Mouse (Mus musculus): ENCODE results near the gene Abr.

Gene Abr

DNA sequence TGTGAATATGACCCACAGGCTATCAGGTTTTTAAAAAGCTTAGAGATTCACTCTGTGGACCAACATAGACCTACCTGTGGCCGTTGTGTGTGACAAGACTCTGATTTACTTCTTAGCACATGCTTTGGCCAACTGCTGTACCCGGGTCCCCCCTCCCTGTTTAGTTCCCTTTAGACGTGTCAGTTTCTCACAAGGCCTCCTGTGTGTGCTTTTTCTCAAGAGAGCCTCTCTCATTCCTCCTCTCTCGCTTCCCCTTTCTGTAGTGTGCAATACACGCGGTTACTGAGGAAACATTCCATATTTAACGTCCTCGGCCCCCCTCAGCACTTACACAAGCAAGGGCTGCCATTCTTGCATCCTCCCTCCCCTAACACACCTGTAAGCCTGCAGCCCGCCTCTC is 163.4 kb downstream of the Abr start:
- no peak for DNase-seq (ENCODE audit: low spot score)

DNA sequence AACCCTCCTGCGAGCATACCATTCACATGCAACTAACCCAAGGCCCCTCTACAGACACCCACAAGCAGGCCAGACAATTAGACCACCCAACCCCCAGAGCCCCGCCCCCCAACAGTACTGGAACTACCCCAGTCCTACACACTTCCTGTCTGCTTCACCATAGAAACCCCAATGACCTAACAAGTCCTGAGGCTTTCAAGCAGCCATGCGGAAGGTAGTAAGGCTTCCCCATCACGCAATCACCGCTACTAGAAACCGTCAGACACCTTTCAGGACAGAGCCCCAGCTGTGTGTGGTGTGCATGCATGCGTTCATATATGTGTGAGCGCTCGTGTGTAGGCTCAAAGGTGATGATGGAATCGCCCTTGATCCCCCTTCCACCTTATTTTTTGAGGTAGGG is 165.2 kb downstream of the Abr start:
- no peak for DNase-seq (ENCODE audit: low spot score)

DNA sequence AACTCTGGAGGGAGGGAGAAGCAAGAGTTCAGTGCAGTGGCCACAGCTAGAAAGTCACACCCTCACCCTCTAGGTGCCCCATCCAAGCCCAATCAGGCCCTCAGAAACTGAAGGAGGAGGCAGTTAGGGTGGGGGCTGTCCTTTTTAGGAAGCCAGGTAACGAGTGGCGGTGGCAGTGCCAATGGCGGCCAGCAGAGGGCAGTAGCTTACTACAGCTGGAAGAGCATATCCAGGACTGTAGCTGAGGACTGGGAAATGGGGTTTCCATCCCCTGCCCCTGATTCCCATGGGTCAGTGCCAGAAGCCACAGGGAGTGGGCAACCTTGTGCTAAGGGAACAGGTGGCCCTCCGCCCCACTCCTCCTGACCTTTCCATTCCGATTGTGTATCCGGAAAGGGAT is 165.9 kb downstream of the Abr start:
- DNase-seq (ENCODE audit: low spot score), result peak; percentile 80

DNA sequence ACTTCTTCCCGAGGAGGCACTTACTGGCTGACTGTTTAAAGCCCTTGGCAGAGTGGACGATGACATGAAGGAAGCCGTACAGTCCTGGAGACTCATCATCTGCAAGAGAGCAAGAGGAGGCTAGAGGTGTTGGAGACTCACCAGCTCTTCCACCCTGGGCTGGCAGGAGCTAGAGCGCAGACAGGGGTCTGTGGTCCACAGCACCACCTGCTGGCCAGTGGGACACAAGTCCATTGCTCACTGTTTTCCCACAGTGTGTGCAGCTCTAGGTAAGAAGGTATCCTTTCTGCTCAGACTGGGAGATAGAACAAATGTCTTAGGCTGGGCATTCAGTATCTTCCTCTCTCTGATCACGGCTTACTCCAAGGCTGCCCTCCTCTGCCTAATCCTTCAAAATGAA is 167.6 kb downstream of the Abr start:
- peak; percentile 72 for DNase-seq (ENCODE audit: low spot score)

DNA sequence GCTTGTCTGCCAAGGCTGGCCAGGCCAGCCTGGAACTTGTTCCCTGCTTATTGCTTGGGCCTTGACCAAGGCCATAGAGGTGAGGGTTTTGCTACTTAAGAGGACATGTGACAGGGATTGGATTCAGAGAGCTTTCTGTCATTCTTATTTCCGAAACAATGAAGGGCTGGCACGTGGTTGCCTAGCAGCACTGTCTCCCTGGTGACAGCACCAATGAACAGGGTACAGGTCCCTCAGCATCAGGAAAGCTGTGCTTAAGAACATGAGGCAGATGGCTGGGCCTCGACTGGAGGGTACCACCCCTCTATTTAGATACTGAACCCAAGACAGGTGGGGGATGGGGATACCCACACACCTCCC is 171.9 kb downstream of the Abr start:
- no peak for DNase-seq (ENCODE audit: low spot score)

DNA sequence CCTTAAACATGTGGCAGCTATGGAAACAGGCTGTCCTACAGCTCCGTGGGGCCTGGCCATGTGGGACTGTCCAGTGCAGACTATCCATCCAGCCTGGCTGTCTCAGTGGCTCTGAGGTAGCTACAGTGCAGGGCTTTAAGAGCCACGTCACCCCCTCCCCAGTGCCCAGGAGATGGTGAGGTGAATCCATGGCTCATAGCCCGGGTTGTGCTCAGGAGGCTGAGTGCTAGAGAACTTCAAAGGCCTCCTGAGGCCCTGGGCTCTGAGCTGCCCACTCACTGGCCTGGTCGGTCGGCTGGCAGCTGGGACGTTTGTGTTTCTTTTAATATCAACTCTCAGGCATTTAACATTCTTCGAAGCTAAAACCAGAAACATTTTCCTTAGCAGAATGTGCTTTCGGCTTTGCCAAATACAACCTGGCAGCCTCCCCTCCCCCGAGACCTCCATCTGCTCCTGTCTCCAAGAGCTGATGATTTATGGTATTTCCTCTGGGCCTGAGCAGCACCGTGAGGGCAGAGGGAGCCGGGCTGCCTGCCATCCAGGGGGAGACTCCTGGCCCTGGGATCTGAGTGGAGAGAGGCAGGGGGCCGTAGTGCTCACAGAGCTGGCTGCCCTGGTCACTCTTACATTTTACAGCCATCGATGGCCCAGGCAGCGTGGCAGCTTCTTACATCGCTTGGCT is 172.5 kb downstream of the Abr start:
- DNase-seq (ENCODE audit: low spot score), result peak; percentile 54

DNA sequence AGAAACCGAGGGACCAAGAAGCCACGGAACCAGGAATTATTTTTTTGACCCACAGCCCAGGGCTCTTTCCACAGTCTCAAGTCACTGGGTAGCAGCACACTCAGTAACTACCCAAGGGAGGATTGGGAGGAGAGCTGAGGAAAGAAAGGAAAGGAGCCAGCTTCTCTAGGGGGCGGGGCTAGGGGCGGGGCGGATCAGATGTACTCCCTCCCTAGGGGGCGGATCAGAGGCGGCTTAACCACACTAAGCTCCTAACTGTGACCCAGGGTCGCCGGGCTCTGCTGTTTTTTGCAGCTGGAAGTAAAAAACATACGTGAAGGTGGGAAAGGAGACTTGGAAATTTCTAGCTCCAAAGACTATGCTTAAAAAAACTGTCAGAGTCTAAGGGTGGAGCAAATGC is 175.9 kb downstream of the Abr start:
- DNase-seq (ENCODE audit: low spot score), result no peak

DNA sequence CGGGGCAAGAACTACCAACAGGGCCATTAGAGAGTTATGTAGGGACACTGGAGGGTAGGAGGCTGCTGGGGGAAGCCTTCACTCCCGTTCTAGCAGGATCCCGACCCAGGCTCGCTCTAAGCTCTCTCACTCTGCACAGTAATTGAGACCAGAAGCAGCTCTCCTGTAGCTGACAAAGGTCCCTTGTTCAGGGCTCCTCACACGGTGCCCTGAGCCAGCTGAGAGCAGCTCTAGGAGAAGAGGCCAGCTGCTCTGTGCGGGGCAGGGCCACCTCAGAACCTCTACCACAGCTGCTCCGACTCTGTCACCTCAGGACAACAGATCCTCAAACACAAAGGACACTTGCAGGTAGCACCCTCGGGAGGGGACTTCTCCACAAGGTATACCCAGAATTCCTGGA is 176.7 kb downstream of the Abr start:
- DNase-seq (ENCODE audit: low spot score), result no peak

DNA sequence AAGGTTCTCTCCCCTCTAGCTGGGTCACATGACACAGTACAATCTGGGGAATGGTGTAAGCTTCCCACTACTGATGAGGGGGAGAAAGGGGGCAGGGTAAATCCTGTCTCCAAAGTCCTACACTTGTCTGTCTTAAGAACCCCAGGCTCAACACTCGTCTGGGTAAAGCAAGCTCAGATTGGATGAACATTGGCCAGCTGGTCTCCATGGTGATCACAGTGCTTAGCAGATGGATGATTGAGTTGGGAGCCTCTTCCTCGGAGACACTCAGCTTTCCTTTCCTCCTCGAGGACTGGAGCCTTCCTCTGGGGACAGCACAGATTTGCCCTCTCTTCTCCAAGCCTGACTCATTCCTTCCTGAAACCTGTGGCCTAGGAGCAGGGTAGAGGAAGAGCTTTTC is 182.4 kb downstream of the Abr start:
- no peak for DNase-seq (ENCODE audit: low spot score)

DNA sequence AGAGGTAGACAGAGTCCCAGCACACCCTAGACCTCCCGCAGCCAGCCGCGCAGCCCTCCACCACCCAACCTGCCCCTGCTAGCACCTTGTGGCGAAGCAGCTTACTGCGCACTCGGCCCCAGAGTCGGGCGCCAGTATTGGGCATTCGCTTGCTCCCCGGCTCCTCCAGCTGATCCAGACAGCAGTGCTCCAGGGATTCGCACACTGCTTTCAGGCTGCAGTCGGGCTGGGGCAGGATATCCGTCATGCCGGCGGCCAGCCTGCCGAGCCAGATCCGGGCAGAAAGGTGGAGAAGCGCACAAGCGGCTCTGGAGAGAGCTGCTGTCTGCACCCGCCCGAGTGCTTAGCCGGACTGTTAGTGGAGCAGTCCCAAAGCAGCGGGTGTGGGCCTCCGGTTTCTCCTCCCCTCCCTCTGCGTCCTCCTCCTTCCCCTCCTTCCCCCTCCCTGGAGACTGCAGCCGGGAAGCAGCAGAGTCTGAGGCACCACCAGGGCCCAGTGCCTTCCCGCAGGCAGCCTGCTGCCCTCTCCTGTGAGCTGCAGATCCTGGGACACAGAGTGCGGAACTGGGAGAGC is 185.2 kb downstream of the Abr start:
- DNase-seq (ENCODE audit: low spot score), result peak; percentile 50

DNA sequence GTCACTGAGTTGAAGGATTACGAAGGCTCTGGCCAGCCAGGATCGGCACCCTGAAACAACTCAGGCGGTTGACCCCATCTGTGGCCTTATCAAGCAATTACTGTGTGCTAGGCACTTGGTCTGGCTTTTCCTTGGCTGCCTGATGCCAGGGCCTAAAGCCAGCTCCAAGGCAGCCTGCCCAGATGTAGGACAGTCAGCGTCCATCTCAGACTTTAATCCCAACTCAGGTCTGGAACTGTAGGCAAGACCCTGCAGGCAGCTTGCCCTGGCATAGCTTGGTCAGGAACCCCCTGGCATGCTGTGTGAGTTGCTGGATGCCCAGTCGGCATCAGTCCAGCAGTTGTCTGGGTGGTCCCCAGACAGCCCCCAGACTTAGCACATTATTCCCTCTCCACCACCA is 186.1 kb downstream of the Abr start:
- DNase-seq (ENCODE audit: low spot score), result no peak

DNA sequence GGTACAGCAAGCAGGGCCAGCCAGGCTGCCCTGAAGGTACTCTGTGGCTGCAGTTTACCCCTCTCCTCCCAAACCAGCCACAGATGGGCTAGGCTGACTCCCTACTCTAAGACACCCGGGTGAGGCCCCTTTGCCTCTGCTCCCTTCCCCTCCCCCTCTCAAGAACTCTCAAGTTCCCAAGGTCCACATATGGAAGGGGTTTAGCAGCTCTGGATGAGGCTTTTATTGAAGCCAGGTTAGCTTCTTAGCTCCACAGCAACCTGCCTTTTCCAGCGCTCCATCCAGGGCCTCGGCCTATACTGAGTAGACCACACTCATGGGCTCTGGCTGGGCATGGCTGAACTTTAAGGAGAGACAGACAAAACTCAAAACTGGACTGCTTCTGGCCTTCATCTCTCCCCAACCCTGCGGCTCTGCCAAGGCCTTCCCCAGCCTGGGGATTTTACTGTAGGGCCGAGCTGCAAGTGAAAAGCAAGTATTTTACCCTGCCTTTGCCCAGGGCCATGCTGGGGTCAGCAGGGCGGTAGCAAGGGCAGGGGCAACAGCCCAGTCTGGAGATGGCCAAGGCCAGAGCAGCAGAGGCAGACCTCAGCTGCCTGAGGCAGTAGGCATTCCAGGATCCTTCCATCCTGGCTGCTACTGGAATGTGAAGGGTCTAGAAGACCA is 192.0 kb downstream of the Abr start:
- DNase-seq (ENCODE audit: low spot score), result peak; percentile 42

DNA sequence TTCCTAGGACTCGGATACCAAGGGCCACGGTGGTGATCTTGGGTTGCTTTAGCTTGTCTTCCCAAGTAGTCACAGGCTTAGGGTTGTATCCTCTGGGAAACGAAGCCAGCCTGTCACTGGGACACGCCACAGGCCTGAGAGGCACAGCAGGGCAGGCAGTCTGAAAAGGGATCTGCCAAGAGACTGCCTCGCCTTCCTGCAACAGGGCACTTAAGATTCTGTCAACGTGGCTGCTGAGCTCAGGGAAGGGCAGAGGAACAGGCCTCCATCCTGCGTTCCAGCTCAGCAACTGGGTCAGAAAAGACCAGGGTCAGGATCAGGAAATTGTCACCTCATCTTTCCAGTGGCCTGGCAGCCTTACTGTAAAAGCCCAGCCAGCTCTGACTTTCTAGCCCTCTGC is 192.6 kb downstream of the Abr start:
- DNase-seq (ENCODE audit: low spot score), result no peak

DNA sequence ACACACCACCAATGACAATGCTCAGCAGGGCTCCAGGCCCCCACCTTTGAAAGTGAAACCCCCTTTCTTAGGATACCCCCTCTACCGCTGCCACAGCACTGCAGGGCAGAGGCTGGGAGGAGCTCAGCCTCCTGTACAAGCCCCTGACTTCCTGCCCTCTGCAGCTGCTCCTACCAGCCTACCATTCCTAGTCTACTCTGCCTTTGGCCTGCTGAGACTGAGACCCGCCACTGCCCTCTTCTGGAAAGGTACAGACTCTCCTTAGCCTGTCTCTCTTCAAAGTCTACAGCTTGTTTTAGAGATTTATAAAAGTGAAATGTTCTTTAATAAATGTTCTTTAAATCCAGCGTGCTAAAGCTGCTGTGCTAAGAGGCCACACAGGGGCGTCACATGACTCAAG is 193.1 kb downstream of the Abr start:
- DNase-seq (ENCODE audit: low spot score), result no peak

DNA sequence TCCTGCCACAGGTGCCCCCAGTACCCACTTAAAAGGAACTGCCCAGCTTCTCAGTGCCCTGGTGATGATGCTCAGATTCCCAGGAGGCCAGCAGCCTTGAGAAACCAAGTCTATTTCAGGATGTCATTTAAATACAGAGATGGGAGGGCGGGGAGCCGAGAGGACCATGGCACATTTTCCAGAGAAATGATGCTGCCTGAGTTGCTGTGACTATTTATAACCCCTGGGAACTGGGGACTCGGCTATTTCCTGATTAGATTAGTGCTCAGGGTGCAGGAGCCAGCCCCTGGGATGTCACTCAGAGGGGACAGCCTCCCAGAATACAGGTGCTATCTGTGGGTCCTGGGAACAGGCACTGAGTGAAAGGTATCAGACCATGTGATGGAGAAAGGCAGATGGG is 194.3 kb downstream of the Abr start:
- DNase-seq (ENCODE audit: low spot score), result no peak

DNA sequence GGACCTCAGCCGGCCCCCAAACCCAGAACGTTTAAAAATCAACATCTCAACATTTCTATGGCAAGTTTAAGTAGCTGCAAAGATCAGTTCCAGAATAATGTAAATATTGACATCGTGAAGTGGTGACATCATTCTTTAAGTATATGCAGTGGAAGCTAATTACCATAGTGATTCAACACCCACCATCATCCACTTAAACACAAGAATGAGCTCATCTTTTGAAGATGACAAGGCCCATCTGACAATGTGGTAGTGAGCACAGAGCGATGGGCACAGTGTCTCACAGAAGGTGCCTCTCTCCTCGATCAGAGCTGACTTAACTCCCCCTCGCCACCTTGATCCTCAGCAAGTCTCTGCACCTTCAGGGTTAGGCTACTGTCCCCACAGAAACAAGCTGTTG is 196.4 kb downstream of the Abr start:
- no peak for DNase-seq (ENCODE audit: low spot score)

DNA sequence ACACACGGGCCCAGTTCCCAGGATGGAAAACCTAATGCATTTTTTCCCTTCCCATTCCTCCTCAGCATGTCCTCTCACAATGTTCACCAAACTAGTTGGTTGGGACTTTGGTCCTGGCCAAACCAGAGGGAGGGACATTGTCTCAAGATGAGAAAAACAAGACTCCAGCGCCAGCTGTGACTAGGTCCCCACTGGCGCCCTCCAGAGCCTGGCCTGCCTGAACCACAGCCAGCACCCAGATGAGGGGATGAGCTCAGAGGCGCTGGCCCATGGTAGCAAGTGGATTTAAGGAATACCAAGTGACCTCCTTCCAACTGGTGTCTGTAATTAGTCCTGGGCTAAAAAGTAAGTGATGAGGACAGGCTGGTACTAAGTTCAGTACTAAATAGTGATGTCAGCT is 201.2 kb downstream of the Abr start:
- no peak for DNase-seq (ENCODE audit: low spot score)

DNA sequence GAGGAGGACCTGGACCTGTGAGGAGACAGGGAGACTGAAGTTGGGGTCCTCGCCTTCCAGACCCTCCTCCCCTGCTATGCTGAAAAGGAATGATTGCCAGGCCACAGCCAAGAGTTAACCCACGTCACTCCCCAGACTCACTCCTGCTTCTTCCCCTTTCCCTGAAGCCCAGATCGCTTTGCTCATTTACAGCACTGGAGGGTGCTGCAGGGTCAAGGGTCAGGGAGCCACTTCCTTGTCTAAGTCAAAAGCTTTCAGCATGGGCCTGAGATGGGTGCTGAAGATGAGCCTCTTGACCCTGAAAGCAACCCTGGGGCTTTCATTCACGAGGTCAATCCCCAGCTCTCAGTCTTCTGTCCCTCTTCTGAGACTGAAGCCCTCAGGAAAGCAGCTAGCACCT is 202.9 kb downstream of the Abr start:
- DNase-seq (ENCODE audit: low spot score), result no peak

DNA sequence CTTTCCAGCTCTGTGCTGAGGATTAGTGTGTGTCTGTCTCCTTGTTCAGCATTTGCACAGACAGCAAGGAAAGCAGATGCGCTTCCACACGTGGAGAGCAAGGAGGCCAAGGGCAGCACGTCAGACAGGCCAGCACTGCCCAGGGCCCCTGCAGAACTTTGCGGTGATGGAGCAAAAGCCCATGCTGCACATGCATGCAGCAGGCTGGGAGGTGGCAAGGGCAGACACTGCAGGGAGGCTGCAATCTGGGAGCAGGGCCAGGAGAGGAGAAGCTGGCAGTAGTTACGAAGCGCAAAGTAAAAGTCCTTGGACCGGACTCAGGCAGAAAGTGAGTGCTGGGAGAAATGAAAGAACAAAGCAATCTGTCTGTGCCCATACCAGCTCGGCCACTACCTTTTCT is 203.7 kb downstream of the Abr start:
- peak; percentile 56 for DNase-seq (ENCODE audit: low spot score)

DNA sequence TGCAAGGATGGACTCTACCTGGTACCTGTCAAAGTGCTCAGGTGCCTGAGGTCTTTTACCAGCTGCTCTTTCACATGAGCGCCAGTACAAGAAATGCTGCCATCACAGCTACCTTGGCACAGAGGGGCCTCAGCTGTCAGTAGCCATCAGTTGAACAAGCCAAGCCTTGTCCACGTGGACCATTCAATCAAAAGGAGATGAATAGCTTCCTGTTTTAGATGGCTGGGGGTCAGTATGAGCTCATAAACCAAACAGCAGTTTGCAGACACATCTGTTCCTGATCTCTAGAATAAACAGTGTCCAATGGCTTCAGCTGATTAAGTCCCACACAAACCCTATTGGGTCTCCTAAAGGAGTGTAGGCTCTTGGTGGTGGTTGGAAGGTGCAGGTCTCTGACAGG is 206.1 kb downstream of the Abr start:
- no peak for DNase-seq (ENCODE audit: low spot score)

DNA sequence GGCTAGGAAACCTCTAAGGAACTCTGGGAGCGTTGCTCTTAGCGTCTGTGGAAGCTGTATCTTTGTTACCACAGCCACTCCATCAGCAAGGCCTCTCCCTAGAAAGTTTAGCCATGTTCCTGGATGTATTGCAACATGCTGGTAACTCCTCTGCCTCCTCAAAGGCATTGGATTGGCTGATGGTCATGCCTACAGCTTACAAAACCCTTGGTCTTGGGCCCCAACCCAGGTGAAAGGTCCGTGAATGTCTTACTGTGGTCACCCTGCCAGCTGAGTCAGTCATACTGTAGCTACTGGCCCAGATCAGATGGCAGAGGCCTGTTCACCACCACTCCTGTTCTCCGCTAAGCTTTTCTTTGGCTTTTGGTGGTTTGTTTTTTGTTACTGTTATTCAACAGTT is 207.1 kb downstream of the Abr start:
- DNase-seq (ENCODE audit: low spot score), result peak; percentile 28

DNA sequence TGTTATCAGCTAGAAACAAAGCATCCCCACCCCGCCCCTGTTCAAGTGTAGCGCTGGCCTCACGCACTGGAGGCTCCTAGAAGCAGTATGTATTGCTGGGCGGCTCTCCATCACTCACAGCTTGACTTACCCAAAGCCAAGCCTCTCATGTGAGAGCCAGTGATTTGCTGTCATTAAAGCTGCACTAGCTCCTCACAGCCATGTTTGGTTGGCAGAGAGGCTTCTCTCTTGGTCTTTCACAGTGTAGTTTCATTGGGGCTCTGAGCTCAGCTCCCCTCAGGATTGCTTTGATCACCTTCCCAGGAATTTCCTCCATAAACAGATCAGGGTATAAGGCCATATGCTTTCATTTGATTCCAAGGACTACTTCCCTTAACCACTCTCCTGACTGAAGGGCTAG is 208.9 kb downstream of the Abr start:
- DNase-seq (ENCODE audit: low spot score), result no peak

DNA sequence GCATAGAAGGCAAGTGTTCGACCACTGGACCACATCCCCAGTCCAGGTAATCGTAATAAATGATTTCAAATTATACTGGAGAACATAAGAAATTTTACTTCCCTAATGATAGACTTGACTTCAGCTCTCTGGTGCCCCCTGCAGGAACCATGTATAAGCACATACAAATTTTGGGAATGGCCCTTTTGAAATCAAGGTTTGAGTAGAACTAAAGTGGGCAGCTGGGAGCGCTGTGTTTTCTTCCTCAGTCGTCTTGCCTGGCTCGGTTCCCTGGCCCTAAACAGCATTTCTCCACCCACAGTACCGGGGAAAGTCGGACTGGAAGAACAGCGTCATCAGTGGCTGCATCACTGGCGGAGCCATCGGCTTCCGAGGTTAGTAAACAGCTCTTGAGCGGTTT is 211.3 kb downstream of the Abr start:
- peak; percentile 24 for DNase-seq (ENCODE audit: low spot score)
